Mouse (Mus musculus) forebrain, embryonic 11.5 days (tissue): Measurements from ENCODE around the gene Slc25a39. TPM values are rescaled to one million over a fixed set of nuclear protein-coding genes. Genes with fewer than 3 reads are reported as not detected.

Source experiments
- ATAC-seq: fragments of 200-750 bp; cut with Nextera tagmentation; replicated peaks from 2 replicates; pipeline ENCODE4 v1.8.0; 2017; ENCODE audit warnings: moderate TSS enrichment; ENCODE audit not compliant: low FRiP score
- DNase-seq: peaks from one replicate; pipeline ENCODE4 v3.0.0-alpha.2; 2017; ENCODE audit warnings: low spot score
- H3K27ac ChIP-seq: fragments of 300-500 bp; sonication (generic); 2 replicates; pipeline ENCODE4 v1.5.1; 2014; ENCODE audit warnings: low read depth, low read length
- H3K27me3 ChIP-seq: fragments of 300-500 bp; sonication (generic); 2 replicates; pipeline ENCODE4 v1.6.1; 2014; ENCODE audit warnings: mild to moderate bottlenecking, low read length, mixed read lengths; ENCODE audit not compliant: control insufficient read depth, insufficient read depth
- H3K36me3 ChIP-seq: fragments of 300-500 bp; sonication (generic); 2 replicates; pipeline ENCODE4 v1.6.1; 2014; ENCODE audit warnings: mild to moderate bottlenecking, low read length, moderate library complexity, mixed read lengths; ENCODE audit not compliant: control insufficient read depth, insufficient read depth
- H3K4me1 ChIP-seq: fragments of 300-500 bp; sonication (generic); replicated peaks from 2 replicates; pipeline ENCODE4 v1.6.1; 2014; ENCODE audit warnings: low read length, mixed read lengths; ENCODE audit not compliant: control insufficient read depth, insufficient read depth
- H3K4me2 ChIP-seq: fragments of 300-500 bp; sonication (generic); 2 replicates; pipeline ENCODE4 v1.6.1; 2014; ENCODE audit warnings: low read depth, mild to moderate bottlenecking, low read length, moderate library complexity, mixed read lengths; ENCODE audit not compliant: severe bottlenecking
- H3K4me3 ChIP-seq: fragments of 300-500 bp; sonication (generic); 2 replicates; pipeline ENCODE4 v1.5.1; 2014; ENCODE audit warnings: low read depth, low read length
- H3K9ac ChIP-seq: fragments of 300-500 bp; sonication (generic); 2 replicates; pipeline ENCODE4 v1.6.1; 2014; ENCODE audit warnings: low read length
- H3K9me3 ChIP-seq: fragments of 300-500 bp; sonication (generic); 2 replicates; pipeline ENCODE4 v1.6.1; 2016; ENCODE audit warnings: low read length, mixed read lengths; ENCODE audit not compliant: control insufficient read depth
- WGBS: fragments of 180-500 bp; shearing (Covaris S2); extraction: QIAGEN DNeasy Blood & Tissue Kit; methylation state at CpG from one replicate; pipeline ENCODE4 v1.1.7; 2014; 5-methylcytosine and 5-hydroxymethylcytosine counted together
- polyA plus RNA-seq: library from polyadenylated mRNA; unstranded; fragments of >200 nt; fragmentation: Nextera tagmentation; extraction: Ambion mirVana; gene quantifications from 2 replicates; pipeline ENCODE4 v1.2.1, GENCODE M21; 2014

The Slc25a39 gene
- 196 and 214 TPM in 2 replicates for polyA plus RNA-seq

DNA sequence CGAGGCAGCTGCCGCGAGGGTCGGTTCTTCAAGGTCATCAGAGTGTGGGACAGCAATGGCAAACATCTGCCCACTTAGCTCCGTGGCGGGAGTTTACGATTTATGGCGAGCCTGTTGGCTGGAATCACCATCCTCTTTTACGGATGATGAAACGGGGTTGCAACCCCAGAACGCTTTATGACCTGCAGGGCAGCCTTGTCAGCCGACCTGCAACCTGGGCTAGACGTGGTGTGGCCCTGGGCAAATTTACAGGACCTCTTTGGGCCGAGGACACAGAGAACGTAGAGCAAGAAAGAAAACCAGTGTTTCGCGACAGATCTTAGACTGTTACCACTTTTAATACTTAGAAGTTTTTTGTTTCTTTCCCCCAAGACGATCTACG lies at the start of gene Slc25a39:
Gene Slc25a39, minus strand, starts transcription at position 113 of the 382 bp plus-strand sequence.
- DNase-seq (peak; percentile 71), ATAC-seq (peak; percentile 16; the same call in 1 of the 2 replicates)
- peak within 1 kb of the TSS; percentile 82 for H3K4me2 ChIP-seq
- H3K9ac ChIP-seq, result peak within 1 kb of the TSS; percentile 89
- peaks cover 13% of the 10 kb centered on the region for H3K4me1 ChIP-seq
- H3K27me3 ChIP-seq, result no peaks in the 10 kb centered on the region
- WGBS, result under 1% methylated on average over 19 of the region's 19 CpGs
- peak within 1 kb of the TSS; percentile 76 for H3K27ac ChIP-seq
- peaks cover 5% of the 10 kb centered on the region for H3K36me3 ChIP-seq
- peak within 1 kb of the TSS; percentile 77 for H3K4me3 ChIP-seq
- H3K9me3 ChIP-seq, result no peaks in the 10 kb centered on the region

DNA sequence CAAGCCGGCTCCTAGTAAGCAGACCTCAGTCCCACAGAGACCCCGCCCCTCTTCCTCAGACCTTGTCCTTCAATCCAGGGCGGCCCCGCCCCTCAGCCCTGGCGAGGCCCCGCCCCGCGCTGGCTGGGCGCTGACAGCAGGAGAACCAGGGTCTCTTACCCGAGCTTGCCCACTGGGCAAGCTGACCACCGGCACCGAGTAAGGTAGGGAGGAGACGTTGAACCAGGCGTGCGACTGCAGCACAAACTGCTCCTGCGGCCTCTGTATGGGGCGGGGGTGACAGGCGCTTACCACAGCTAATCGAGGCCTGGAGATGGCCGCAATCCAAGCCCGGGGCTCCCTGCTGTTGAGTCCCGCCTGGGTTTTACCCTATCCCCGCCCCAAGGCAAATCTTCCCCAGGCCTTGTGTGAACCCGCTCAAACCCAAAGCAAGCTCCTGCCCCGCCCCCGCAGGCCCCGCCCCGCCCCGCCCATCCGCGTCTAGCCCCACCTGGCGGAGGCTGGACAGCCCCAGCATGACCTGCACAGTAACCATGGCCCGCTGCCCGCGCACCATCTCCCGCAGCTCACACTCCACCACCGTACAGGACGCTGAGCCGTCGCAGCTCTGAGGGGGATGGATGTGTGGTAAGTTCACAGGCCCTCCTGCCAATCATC lies 48.1 kb upstream of the Slc25a39 start:
- H3K4me2 ChIP-seq, result peak overlapping the region; percentile 84
- H3K9me3 ChIP-seq, result no peaks in the 10 kb centered on the region
- H3K27me3 ChIP-seq, result peaks cover 3% of the 10 kb centered on the region; the same call in 1 of the 2 replicates
- H3K27ac ChIP-seq, result no peak overlapping the region
- peak overlapping the region; percentile 41 for H3K4me3 ChIP-seq
- H3K9ac ChIP-seq, result no peak overlapping the region; the same call in 1 of the 2 replicates
- DNase-seq (peak; percentile 91), ATAC-seq (peak; percentile 85)
- H3K36me3 ChIP-seq, result no peaks in the 10 kb centered on the region
- H3K4me1 ChIP-seq, result peaks cover 6% of the 10 kb centered on the region; the same call in 1 of the 2 replicates
- WGBS, result under 1% methylated on average over 40 of the region's 40 CpGs

DNA sequence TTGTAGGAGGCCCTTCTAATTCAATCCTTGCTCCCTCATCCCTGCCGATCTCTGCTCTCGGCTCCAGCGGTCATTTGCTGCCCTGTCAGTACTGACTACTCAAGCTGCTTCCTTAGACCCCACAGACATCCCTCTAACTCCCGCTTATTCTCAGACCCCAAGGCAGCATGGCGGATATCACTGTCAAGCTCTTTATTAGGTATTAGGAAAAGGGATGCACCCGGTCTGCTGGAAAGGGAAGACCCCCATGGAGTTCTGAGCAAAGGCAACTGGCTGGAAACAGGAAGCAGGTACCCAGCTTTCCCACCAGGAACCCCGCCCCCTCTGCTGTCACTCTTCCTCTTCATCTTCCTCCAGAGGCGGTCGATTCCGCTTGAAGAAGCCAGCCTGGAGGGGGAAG lies 45.4 kb upstream of the Slc25a39 start:
- peaks cover 9% of the 10 kb centered on the region; the same call in 1 of the 2 replicates for H3K27me3 ChIP-seq
- no peak for DNase-seq
- H3K27ac ChIP-seq, result no peak overlapping the region
- H3K4me1 ChIP-seq, result peaks cover 10% of the 10 kb centered on the region; the same call in 1 of the 2 replicates
- WGBS, result 22% methylated on average over 10 of the region's 10 CpGs
- no peak overlapping the region for H3K4me2 ChIP-seq
- H3K36me3 ChIP-seq, result no peaks in the 10 kb centered on the region
- H3K9me3 ChIP-seq, result no peaks in the 10 kb centered on the region
- H3K4me3 ChIP-seq, result no peak overlapping the region
- ATAC-seq, result no peak
- H3K9ac ChIP-seq, result no peak overlapping the region

DNA sequence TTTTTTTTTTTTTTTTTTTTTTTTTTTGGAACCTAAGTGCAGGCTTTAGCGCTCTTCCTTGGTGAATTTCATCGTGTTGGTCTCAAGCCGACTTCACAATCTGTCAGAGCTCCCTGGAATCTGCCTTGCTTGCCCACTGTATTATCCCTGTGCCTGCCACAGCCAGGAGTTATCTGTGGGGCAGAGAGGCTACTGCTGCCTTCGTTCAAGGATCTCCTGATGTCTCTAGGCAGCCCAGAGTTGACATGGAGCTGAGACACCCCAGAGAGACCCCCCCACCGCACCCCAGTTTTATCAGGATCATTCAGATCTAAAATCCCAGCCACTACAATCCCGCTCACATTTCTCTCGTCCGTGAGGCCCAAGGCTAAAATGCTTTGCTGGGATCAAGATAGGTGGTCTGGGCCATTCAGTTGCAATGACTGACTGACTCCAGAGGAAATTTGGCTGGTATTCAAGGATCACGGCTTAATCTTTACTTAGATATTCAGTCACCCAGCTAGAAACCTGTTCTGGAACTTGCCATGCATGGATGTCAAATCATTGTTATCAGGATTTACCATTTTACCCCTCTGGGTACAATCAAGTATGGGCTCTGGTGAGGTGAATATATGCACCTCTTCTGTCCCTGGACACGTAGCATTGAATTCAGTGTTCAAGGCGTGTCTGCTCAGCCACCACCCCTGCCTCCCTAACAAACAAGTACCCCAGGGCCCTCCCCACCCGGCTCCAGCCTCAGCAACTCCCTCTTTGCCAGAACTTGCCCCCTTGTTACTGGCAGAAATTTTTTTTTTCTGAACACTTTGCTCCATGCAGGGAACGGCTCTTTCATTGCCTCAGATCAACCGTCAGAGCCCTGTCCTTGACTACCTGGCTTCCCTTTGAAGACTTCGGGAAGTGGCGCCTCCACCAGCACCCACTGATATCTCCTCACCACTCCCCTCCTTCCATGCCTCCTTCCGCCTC lies 41.6 kb upstream of the Slc25a39 start:
- no peak for ATAC-seq
- Histone ChIP-seq H3K4me1 (peaks cover 25% of the 10 kb centered on the region), H3K4me3 (no peak overlapping the region), H3K9me3 (no peaks in the 10 kb centered on the region), H3K27me3 (peaks cover 6% of the 10 kb centered on the region; the same call in 1 of the 2 replicates), H3K4me2 (no peak overlapping the region), H3K36me3 (no peaks in the 10 kb centered on the region), H3K9ac (no peak overlapping the region), H3K27ac (no peak overlapping the region)
- DNase-seq, result no peak
- WGBS, result 42% methylated on average over 17 of the region's 17 CpGs

DNA sequence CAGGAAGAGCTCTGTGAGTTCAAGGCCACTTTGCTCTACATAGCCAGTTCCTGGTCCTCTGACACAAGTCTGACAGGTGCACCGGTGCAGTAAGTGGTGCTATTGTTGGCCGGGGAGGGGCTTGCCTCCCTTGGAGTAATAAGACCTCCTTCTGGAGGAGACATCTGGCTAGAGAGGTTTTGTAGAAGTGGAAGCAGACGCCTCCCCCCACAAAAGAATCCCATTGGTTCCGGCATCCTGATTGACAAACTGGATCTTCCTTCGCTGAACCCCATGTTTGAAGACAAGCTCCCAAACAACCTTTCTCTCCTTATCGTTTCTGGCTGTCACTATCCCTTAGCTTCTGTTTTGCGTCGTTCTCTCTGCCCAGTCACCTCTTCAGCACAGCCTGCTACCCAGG lies 40.6 kb upstream of the Slc25a39 start:
- 13% methylated on average over 8 of the region's 8 CpGs for WGBS
- no peak overlapping the region for H3K4me3 ChIP-seq
- ATAC-seq, result no peak

DNA sequence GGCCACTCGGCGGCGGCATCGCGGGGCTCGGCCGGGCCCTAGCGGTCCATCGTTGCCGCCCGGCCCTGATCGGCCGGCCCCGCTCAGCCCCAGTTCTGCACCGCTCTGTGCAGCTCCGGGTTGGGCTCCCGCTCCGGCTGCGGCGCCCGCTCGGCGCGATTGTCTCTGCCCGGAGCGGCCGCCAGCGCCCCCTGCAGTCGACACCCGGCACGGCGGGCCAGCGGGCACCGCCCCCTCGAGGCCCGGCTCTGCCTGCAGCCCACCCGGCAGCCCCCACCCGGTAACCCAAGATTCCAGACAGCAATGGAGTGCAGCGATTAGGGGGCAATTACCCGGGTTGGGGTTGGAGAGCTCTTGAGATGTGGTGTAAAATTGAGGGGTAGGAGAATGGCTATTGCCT lies 39.8 kb upstream of the Slc25a39 start, which contains the start of gene Fam171a2:
Gene Fam171a2, minus strand, starts transcription at position 186 of the 400 bp plus-strand sequence.
- peak within 1 kb of the TSS; percentile 93 for H3K27ac ChIP-seq
- peak; percentile 97 for DNase-seq
- peak; percentile 86 for ATAC-seq
- H3K9me3 ChIP-seq, result no peaks in the 10 kb centered on the region
- H3K4me3 ChIP-seq, result peak within 1 kb of the TSS; percentile 93
- H3K36me3 ChIP-seq, result peaks cover 4% of the 10 kb centered on the region; the same call in 1 of the 2 replicates
- peak within 1 kb of the TSS; percentile 79 for H3K4me2 ChIP-seq
- peaks cover 25% of the 10 kb centered on the region for H3K4me1 ChIP-seq
- H3K9ac ChIP-seq, result peak within 1 kb of the TSS; percentile 96
- 0% methylated on average over 40 of the region's 40 CpGs for WGBS
- peaks cover 6% of the 10 kb centered on the region; the same call in 1 of the 2 replicates for H3K27me3 ChIP-seq

More for the DNA sequence above, 40.6 kb upstream of the Slc25a39 start:
- no peaks in the 10 kb centered on the region for H3K9me3 ChIP-seq
- no peak overlapping the region for H3K9ac ChIP-seq
- peaks cover 6% of the 10 kb centered on the region; the same call in 1 of the 2 replicates for H3K27me3 ChIP-seq
- no peak for DNase-seq
- H3K4me1 ChIP-seq, result peaks cover 25% of the 10 kb centered on the region
- H3K4me2 ChIP-seq, result no peak overlapping the region; the same call in 1 of the 2 replicates
- H3K36me3 ChIP-seq, result 0 out of 2 replicates have a peak, but pooled peaks cover 2% of the 10 kb centered on the region
- no peak overlapping the region for H3K27ac ChIP-seq

DNA sequence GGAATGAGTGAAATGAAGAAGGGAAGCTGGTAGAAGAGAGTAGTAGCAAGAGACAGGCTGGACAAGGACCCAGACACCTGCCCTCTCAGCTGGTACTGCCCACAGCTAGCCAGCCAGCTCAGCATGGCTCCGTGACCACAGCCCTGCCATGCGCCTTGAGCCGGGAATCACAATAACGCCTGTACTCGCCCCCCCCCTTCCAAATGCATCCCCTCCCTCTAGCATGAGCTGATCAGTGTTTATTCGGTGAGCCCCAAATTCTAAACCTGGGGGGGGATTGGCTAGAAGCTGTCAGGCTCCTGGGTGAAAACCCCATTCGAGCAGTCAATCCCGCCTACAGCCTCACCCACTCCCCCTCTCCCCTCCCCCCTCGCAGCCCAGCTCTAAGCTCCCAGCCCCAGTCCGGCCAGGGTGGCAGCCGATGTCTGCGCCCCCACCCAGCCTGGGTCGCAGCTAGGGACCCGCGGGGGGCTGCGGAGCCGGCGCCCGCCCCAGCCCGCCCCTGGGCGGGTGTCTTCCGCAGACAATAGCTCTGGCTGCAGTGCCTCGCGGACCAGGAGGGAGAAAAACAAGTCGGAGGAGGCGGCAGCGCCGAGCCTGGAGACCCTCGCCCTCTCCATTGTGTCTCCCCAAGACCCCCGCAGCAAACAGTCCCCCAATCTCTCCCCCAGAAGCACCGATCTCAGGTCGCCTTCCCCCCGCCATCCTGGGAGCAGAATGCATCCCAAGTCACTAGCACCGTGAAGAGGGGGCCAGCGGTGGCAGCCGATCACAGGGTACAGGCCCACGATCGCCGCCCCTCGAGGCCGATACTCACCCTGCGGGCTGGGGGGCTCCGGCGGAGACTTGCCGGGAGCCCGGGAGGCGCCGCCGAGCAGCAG lies 39.1 kb upstream of the Slc25a39 start:
- under 1% methylated on average over 43 of the region's 49 CpGs for WGBS

More for the DNA sequence above, 39.1 kb upstream of the Slc25a39 start:
- Histone ChIP-seq H3K4me1 (peaks cover 25% of the 10 kb centered on the region), H3K4me3 (peak overlapping the region; percentile 93), H3K27ac (peak overlapping the region; percentile 93), H3K4me2 (peak overlapping the region; percentile 79), H3K27me3 (peaks cover 6% of the 10 kb centered on the region; the same call in 1 of the 2 replicates), H3K9ac (peak overlapping the region; percentile 96), H3K9me3 (no peaks in the 10 kb centered on the region), H3K36me3 (peaks cover 4% of the 10 kb centered on the region; the same call in 1 of the 2 replicates)
- DNase-seq (peak; percentile 85), ATAC-seq (peak; percentile 71)
